Mouse (Mus musculus) heart, postnatal 10 days (tissue): ENCODE data around the gene Slc6a11. TPM values are rescaled to one million over a fixed set of nuclear protein-coding genes. Genes with fewer than 3 reads are reported as not detected.

ENCODE experiments used
- DNase-seq, 2 experiments: peaks; one replicate each; pipeline ENCODE4 v3.0.0; 2021
- intact Hi-C: fragments of 180-260 bp; cut with DNase I; formaldehyde crosslinking; loops from one replicate; pipeline ENCODE4 v1.15.1; 2025
- total RNA-seq, 2 experiments: library from RNA; stranded (reverse); gene quantifications; 2 replicates each; pipeline ENCODE4 v1.2.3; 2021

Slc6a11 gene
- total RNA-seq, 2 experiments from 2014 or later: not detected

DNA sequence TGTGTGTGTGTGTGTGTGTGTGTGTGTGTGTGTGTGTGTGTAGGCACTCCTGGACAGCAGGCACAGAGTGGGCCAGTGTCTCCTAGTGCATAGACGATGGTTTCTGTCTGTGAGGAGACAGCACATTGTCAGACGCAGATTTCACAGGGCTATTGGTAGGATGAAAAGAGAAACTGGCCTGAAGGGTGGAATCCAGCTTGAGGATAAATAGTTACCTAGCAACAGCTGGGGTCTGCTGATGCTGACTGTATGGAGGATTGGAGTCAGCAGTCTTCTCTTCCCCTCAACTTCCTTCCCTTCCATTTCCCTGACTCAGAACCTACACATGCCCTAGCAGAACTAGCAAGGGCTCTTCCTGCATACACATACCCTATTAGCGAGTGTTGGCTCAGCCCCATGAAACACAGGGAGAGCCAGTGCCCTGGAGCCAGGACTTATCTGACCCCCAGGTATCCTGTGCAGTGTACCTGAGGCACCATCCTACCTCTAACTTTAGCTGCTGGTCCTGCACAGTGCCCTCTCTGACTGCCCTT lies 127.7 kb downstream of the Slc6a11 start:
- DNase-seq: no peak

DNA sequence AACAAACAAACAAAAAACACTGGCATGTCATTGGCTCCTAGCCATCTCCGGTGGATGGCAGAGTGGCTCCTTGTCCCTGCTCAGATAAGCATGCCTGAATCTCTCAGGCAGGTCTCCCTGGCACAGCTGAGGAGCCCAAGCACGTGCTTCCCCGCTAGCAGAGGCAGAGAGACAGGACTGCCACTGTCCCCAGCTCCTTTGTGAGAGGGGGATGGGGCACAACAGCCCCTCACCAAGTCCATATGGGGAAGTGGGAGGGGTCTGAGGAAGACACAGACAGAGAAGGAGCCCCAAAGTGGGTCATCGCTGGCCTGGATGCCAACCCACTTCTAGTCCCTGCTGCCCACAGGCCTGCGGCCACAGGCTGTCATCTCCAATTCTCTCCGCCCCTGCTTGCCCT lies 130.6 kb downstream of the Slc6a11 start:
- intact Hi-C loops: no loop called here
- DNase-seq: no peak

More for the DNA sequence above, 127.7 kb downstream of the Slc6a11 start:
- intact Hi-C loops: no loop called here

DNA sequence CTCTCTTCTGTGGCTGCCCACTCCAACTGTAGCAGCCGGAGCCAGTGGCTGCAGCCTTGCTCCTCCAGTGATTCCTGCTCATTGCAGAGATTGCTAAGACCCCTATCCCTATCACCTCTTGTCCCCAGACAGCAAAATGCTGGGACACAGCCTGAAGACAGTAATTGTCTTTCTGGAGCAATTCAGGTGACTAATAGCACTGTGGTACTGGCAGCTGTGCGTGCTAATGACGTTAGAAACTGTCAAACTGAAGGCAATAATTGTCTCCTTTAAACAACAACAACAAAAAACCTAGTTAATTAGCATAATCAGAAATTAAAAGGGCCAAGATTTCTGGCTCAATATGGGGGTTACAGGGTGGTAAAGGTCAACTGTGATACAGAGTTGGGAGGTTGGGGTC lies 133.0 kb downstream of the Slc6a11 start:
- DNase-seq: no peak
- intact Hi-C loops: no loop called here

DNA sequence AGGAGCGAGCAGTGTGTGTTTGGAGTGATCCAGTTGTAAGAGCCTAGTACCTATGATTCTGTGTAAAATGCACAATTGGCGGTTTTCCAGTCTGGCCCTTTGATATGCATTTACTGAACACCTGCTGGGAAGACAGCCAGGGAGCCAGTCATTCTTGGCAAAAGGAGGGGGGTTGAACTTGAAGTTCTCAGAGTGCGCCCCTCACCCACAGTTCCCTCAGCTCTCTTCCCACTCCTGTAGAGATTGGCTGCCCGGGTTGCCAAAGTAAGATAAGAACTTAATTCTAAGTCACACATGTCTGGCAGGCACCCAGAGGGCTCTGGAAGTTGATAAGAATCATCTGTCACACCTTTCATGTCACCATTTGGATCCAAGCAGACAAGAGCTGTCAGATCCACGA lies 133.4 kb downstream of the Slc6a11 start:
- DNase-seq: no peak
- intact Hi-C loops: no loop called here

DNA sequence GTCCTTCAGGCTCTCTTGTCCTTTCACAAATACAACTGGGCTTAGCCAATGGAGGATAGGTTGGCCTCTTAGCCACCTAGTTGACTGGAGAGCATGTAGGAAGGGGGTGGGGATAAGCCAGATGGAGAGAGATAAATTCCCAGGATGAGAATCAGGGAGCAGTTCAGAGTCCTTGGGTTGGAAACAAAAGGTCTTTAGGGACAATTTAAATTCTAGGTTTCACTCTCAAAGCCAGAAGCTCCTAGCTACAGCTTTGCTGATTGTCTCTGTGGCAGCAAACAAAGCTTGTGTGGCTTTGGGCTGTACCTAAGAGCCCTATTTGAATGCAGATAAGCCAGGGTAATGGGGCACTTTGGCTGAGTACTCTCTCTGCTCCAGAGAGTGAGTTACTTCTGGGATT lies 135.2 kb downstream of the Slc6a11 start:
- intact Hi-C loops: no loop called here
- no peak for DNase-seq

DNA sequence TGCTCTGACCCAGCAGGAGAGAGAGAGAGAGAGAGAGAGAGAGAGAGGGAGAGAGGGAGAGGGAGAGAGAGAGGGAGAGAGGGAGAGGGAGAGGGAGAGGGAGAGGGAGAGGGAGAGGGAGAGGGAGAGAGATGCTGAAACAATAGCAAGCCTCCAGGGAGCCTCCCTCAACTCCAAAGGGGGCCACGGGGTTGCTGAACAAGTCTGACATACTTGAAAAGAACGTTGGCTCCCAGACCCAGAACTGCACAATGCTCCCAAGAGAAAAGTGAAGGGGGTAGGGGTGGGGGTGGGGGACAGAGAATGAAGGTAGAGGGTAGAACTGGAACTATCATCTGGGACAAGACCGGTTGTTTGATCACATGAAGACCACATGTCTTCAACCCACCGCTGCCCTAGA lies 136.9 kb downstream of the Slc6a11 start:
- DNase-seq: no peak
- intact Hi-C loops: no loop called here

DNA sequence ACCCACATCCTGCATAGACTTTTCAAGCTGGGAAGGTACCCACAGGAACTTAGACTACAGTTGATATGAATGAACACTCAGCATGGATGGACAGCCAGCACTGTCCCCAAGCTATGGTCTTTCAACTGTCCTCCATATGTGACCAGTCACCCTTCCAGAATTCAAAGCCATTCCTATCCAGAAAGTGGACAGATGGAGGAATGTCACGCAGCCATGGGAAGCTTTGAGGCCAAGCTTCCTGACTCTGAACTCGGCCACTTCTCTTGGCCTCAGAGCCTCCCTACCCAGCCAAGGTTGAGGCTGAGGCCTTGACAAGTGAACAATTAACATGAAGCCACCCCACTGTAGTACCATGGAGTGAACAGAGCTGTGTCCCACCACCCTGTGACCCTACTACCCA lies 138.5 kb downstream of the Slc6a11 start:
- intact Hi-C loops: no loop called here

DNA sequence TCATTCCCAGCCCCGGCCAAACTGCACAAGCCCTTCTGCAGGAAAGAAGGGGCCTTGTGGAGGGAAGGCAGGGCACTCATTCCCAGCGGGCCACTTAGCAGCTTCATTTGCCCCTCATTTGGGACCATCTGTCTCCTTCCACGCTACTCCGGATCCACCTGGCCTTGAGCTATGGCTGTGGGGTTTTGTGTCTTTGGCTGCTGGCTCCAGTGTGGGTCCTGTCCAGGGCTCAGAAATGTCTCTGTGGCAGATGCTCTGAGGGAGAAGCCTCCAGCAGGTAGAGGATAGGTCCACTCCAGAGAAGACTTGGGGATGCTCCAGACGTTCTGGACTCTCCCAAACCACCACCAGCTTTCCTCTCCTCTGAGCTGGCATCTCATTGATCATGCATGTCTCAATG lies 139.8 kb downstream of the Slc6a11 start:
- DNase-seq: no peak
- intact Hi-C loops: no loop called here

More for the DNA sequence above, 138.5 kb downstream of the Slc6a11 start:
- DNase-seq: no peak

DNA sequence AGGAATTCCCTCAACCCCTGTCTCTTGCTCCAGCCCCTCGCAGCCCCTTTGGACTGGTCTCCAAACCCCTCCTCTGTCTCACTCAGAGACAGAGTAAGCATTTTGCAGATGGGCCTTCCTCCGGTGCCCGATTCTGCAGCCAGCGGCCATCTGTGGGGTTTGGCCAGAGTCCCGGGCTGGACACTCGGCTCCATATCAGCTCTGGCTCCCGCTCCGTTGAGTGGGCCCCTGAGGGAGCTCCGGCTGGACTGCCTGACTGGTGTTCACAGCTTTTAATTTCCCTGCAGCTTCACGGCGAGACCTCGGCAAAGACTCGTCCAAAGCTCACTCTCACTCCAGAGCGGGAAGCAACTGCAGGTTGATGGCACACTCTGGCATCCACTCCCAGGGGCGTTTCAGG lies 141.2 kb downstream of the Slc6a11 start:
- intact Hi-C loops: no loop called here
- DNase-seq: peak; percentile 73 to 76

DNA sequence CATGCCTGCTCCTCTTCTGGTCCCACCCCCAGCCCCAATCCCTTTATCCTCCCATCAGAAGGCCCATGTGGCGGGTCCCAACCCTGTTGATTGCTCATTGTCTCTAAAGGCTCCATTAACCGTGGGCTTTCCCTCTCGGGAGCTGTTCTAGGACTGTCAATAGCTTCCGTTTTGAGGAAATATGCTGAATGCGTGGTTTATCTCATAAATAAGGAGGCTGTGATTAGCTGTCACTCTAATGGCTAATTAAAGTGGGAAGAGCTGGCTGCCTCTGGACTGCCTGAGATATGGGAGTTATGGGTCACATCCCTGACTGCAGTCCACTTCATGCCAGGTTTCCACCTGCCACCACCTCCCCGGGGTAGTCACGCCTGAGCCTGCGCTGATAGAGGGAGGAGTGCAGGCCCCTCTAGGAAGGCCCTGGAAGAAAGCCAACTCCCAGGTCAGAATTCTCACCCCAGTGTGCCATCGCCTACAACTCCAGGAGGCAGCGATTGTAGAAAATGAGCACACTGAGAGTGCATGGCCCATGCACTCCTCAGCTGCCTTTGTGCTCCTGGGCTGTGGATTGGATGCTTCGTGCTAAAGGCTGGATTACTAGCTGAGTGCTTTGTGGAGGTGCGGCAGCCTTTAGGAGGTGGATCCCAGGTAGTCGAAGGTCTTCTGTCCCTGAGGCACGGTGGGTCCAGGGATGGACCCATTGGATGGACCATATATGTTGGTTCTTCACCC lies 143.1 kb downstream of the Slc6a11 start:
- no peak for DNase-seq
- intact Hi-C loops: no loop called here

DNA sequence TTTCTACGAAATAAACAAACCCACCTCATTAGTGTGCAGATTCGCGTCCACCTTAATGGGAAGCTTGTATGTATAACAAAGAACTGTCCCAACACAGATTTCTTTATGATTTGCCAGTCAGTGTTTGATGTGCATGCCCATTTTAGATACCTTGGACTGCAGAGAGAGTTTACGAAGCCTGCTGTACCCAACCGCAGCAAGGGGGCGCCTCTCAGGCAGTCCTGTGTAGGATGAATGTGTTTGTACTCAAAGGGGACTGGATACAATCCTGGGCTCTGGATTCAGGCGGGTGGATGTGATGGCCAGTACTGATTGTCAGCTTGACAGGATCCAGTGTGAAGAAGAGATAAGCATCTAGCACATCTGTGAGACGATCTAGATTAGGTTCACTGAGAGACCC lies 144.8 kb downstream of the Slc6a11 start:
- DNase-seq: no peak
- intact Hi-C loops: no loop called here

DNA sequence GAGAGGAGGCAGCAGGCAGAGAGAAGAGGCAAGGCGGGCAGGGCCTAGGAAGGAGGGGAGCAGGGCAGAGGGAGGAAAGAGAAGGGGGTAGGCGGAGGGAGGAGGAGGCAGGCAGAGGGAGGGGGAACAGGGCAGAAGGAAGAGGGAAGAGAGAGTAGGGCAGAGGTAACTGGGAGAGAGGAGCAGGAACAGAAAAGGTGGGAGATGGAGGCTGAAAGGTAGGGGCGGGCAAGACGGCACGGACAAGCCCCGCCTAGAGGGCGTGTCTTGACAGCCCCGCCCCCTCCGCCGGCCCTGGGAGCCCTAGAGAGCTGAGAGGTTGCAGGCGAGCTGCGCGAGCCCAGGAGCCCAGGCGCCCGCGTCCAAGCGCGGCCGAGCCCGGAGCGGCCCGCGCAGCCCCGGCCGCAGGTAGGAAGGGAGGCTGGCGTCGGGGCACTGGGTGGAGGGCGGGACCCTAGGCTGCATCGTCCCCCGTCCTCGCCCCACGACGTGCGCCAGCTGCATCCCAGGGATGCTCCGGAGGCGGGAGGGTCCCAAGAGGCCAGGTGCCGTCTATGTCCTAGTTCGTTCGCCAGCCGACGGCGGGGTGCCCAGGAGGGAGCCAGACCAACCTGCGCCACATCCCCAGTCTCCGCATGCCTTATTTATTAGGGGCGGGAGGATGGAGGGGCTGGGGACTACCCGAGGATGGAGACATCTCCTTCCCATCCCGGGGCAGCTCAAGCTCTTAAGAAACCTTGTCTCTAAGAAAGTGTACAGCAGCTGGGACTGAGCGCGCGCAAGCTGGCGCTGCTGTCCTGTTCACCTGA lies 151.6 kb downstream of the Slc6a11 start, which contains the start of gene Slc6a1:
Gene Slc6a1 (plus strand): TSS at position 167 of the 809 bp plus-strand sequence.
- DNase-seq: peak; percentile 18 to 32
- intact Hi-C loops: no loop called here

DNA sequence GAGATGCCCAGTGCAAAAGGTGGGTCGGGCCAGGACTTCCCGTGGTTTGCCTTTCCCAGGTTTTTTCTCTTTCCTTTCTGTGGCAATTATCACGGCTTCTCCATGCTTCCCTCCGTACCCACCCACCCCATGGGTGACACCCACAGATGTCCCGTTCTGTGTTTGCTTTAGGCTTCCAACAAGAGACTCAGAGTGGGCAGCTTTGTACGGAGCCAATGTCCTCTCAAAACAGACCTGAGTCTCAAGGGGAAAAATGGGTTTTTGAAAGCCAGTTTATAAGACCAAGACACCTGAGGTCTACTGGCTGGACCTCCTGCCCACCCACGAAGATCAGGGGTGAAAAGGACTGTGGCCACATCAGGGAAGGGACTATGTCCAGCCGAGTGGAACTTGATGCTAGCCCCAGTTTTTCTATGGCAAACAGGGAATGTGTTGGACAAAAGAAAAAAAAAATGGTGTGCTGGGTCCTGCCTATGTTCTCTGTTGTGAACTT lies 152.3 kb downstream of the Slc6a11 start:
- intact Hi-C loops: no loop called here
- DNase-seq: no peak

DNA sequence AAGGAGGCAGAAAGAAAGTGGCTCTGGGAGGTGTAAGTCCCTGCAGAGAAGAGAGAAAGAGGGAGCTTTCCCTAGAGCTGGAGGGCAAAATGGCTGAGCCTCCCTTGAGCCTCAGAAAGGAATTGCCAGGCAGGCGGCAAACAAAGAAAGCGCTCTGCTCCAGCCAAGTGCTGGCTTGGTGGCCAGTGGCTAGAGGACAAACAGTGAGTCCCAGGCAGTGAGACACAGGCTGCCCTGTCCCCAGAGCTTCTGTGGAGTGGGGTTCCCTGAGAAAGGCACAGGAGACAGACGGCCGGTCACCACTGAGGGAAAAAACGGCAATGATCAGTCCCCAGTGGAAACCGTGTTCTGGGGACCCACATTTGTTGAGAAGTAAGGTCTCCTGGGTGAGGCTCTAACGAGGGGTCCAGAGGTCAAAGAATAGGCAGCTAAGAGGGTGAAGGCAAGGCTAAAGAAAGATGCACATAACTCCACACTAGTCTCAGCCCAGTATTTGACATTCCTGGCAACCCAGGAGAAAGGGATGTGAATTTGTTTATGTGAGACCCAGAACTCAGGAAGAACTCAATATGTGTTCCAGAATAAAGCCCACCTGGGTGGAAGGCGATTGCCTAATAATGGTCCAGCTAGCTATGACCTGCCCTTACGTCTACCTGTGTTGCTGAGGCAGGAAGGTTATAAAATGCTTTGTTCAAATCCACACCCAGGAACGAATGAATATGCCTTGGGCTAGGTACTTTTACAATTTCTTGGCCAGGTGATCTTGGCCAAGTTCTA lies 153.1 kb downstream of the Slc6a11 start:
- DNase-seq: no peak
- intact Hi-C loops: no loop called here

DNA sequence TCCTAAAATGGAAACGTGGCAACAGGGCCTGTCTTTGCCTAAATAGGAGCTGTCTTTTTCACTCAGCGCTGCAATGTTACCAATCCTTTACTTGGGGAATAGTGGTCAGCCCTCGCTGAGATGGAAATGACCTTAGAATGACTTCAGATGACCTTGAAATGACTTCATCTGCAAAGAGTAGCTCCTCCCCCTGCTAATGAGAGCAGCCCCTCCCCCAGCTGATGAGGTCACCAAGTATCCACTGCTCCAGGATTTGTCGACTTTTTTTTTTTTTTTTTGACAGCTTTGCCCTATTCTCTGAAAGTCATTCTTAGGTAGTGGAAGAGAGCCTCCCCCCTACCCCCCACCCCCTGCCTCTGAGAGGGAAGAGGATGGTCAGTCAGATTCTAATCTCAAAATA lies 154.4 kb downstream of the Slc6a11 start:
- intact Hi-C loops: no loop called here
- no peak for DNase-seq

DNA sequence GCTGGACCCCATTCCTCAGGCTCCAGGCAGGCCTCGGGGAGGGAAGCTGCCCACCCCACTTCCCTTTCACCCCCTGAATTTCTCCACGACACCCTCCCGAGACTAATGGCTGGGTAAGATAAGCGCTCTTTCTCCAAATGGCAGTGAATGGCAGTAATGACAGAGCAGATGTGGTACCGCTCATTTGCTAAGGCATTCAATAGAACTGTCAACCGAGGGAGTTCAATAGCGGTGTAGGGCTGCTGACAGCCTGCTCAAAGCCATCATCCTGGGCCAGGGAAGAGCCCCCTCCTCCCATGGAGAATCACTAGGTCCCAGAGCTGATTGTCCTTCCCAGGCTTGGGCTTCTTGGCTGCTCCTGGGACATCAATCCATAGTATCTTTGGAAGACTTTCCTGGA lies 158.1 kb downstream of the Slc6a11 start:
- no peak for DNase-seq
- intact Hi-C loops: no loop called here

DNA sequence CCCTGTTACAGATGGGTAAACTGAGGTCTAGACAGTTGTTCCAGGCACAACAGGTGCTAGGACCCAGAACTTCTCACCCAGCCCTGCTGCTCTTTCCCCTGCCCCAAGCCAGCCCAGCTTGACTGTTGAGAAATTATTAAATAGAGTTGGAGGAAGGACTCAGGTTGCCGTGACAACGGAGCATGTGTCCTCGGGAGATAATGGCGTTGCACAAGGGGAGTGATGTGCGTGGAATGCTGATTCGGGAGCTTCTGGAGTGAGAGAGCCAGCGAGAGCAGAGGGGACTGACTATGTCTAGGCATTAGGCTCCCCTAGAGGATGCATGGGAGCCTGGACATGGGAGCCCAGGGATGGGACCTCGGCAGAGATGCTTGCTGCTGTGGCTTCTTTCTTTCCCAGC lies 159.1 kb downstream of the Slc6a11 start:
- intact Hi-C loops: no loop called here
- DNase-seq: no peak

DNA sequence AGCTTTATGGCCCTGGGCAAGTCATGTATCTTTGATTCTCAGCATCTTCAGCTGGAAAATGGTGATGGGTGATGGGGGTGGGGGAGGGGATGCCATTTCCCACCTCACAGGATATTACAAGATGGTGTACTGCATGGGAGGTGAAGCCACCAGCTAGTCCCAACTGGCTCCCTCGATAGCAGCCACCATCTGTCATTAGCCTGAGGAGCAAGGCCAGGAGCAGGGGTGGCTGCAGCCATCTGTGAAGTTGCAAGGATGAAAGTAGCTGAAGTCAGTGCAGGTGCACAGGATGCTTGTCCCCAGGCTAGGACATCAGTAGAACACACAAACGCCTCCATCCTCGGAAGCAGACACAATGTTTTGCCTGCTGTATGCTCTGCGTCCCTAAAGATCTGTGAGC lies 159.9 kb downstream of the Slc6a11 start:
- intact Hi-C loops: no loop called here
- no peak for DNase-seq

DNA sequence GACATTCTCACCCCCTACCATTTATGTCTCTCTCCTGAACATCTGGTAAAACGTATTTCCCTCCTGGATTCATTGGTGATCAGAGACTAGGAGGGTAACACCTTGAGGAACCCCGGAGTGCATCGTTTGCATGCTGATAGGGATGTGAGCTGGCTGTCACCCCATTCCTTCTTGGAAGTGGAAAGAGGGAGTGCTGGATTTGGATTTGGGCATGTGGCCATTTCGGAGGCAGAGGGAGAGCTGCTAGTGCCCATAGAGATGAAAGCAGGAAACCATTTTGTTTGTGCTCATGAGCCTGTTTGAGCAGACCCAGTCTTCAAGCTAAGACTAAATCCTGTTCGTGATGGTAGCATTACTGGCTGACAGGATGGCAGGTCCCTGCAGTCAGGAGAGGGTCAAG lies 160.4 kb downstream of the Slc6a11 start:
- no peak for DNase-seq
- intact Hi-C loops: no loop called here

DNA sequence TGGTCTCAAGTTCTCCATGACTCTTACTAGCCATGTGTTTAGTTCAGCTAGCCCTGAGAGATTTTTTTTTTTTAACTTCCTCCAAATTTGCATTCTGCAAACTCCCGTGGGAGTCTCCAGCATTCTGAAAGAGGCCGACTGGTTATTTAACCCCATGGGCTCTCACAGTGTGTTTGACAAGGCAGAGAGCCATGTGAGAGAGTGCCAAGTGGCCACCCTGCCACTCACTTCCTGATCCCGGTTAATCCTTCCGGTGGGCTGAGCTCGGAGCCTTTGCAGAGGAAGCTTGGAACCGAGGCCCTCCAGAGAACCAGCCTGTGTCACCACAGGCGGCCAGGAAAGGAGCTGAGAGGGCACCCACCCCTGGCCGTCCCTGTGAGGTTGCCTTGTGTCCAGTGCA lies 162.5 kb downstream of the Slc6a11 start:
- peak in 1 of 2 experiments; percentile 11 for DNase-seq
- intact Hi-C loops: no loop called here

DNA sequence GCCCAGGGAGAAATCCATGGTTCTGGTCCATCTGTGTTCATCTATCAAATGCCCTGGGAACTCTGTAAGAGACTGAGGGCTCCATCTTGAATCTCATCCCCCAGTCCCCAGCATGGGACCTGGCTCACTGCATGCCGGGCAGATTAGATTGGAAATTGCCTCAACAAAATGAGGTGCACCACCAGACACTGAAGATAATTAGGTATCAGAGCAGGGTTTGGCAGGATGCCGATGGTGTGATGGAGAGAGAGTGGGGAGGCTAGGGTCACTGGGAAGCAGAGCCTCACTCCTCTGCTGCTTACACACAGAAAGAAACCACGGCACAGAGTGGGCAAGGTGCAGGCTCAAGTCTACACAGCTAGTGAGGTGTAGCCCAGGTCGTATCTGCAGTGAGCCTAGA lies 164.0 kb downstream of the Slc6a11 start:
- DNase-seq: no peak
- intact Hi-C loops: no loop called here
